Mouse (Mus musculus): Measurements from ENCODE around the gene Rab22a. TPM values are rescaled to one million over a fixed set of nuclear protein-coding genes. Genes with fewer than 3 reads are reported as not detected.

The Rab22a gene
- total and polyA plus RNA-seq, 3 experiments = 5.9 to 16.9 (median 9.3) TPM

Other genes starting within 250 kb of the Rab22a start
- gene 1700021F07Rik, start 137.2 kb upstream of the Rab22a start, total RNA-seq (2012; rRNA removed) = not detected in 2 replicates
- gene 1700021F07Rik, start 137.2 kb upstream of the Rab22a start, total RNA-seq (2014; rRNA removed) = not detected in 2 replicates
- gene 1700021F07Rik, start 137.2 kb upstream of the Rab22a start, polyA plus RNA-seq (2012; ENCODE audit: insufficient read length, low read depth) = not detected in 2 replicates
- not detected in 2 replicates for gene Ankrd60, start 81.4 kb upstream of the Rab22a start, total RNA-seq (2012; rRNA removed)
- not detected in 2 replicates for gene Ankrd60, start 81.4 kb upstream of the Rab22a start, total RNA-seq (2014; rRNA removed)
- gene Ankrd60, start 81.4 kb upstream of the Rab22a start, polyA plus RNA-seq (2012; ENCODE audit: insufficient read length, low read depth) = not detected in 2 replicates
- not detected in 2 replicates for gene 1700010B08Rik, start 59.7 kb downstream of the Rab22a start, total RNA-seq (2012; rRNA removed)
- not detected in 2 replicates for gene 1700010B08Rik, start 59.7 kb downstream of the Rab22a start, total RNA-seq (2014; rRNA removed)
- gene 1700010B08Rik, start 59.7 kb downstream of the Rab22a start, polyA plus RNA-seq (2012; ENCODE audit: insufficient read length, low read depth) = not detected in 2 replicates
- 20.9 and 26.1 TPM in 2 replicates for gene Vapb, start 77.8 kb downstream of the Rab22a start, total RNA-seq (2012; rRNA removed)
- gene Vapb, start 77.8 kb downstream of the Rab22a start, total RNA-seq (2014; rRNA removed) = 46.4 and 57.9 TPM in 2 replicates
- gene Vapb, start 77.8 kb downstream of the Rab22a start, polyA plus RNA-seq (2012; ENCODE audit: insufficient read length, low read depth) = 44.7 and 54.1 TPM in 2 replicates